Mouse (Mus musculus) layer of hippocampus, adult 9-10 months (tissue): ENCODE data around the gene Sh3kbp1.

Experiments
- DNase-seq: peaks from one replicate; pipeline ENCODE4 v3.0.0; 2022; ENCODE audit warnings: low spot score

Sh3kbp1 gene

GRCm38 (mm10) chrX:159744620-159745019, 117.5 kb downstream of the Sh3kbp1 start:
- no peak for DNase-seq

- DNase-seq = no peak
Observed at GRCm38 (mm10) chrX:159751834-159752233, 124.8 kb downstream of the Sh3kbp1 start.

- DNase-seq = no peak
Observed at GRCm38 (mm10) chrX:159756261-159756660, 129.2 kb downstream of the Sh3kbp1 start.

- no peak for DNase-seq
Observed at GRCm38 (mm10) chrX:159756901-159757821, 130.1 kb downstream of the Sh3kbp1 start.

- no peak for DNase-seq
Observed at GRCm38 (mm10) chrX:159757854-159758540, 130.9 kb downstream of the Sh3kbp1 start.

GRCm38 (mm10) chrX:159763801-159764200, 136.7 kb downstream of the Sh3kbp1 start:
- DNase-seq = no peak

GRCm38 (mm10) chrX:159765850-159766249, 138.8 kb downstream of the Sh3kbp1 start:
- no peak for DNase-seq

- DNase-seq = no peak
Observed at GRCm38 (mm10) chrX:159769005-159769404, 141.9 kb downstream of the Sh3kbp1 start.

GRCm38 (mm10) chrX:159769773-159770172, 142.7 kb downstream of the Sh3kbp1 start:
- no peak for DNase-seq

GRCm38 (mm10) chrX:159772137-159772536, 145.1 kb downstream of the Sh3kbp1 start:
- no peak for DNase-seq

GRCm38 (mm10) chrX:159775042-159775441, 148.0 kb downstream of the Sh3kbp1 start:
- no peak for DNase-seq

- no peak for DNase-seq
Observed at GRCm38 (mm10) chrX:159778787-159779186, 151.7 kb downstream of the Sh3kbp1 start.

GRCm38 (mm10) chrX:159790516-159790915, 163.4 kb downstream of the Sh3kbp1 start:
- no peak for DNase-seq

- DNase-seq = no peak
Observed at GRCm38 (mm10) chrX:159795603-159796002, 168.5 kb downstream of the Sh3kbp1 start.

- no peak for DNase-seq
Observed at GRCm38 (mm10) chrX:159804371-159804770, 177.3 kb downstream of the Sh3kbp1 start.

- DNase-seq = no peak
Observed at GRCm38 (mm10) chrX:159809510-159809909, 182.4 kb downstream of the Sh3kbp1 start.

GRCm38 (mm10) chrX:159810469-159810868, 183.4 kb downstream of the Sh3kbp1 start:
- no peak for DNase-seq

- no peak for DNase-seq
Observed at GRCm38 (mm10) chrX:159817508-159817907, 190.4 kb downstream of the Sh3kbp1 start.

GRCm38 (mm10) chrX:159828135-159828534, 201.1 kb downstream of the Sh3kbp1 start:
- DNase-seq = no peak

- DNase-seq = no peak
Observed at GRCm38 (mm10) chrX:159829192-159829852, 202.2 kb downstream of the Sh3kbp1 start.

GRCm38 (mm10) chrX:159831176-159831575, 204.1 kb downstream of the Sh3kbp1 start:
- DNase-seq = no peak

- no peak for DNase-seq
Observed at GRCm38 (mm10) chrX:159835239-159835638, 208.2 kb downstream of the Sh3kbp1 start.

GRCm38 (mm10) chrX:159837379-159837778, 210.3 kb downstream of the Sh3kbp1 start:
- peak; percentile 18 for DNase-seq
